In genomic region chr4:101712563-101712962, GRCm38 (mm10) we compare ENCODE assay signal across 23 mouse cellular contexts. TPM values are rescaled to one million over a fixed set of nuclear protein-coding genes. Genes with fewer than 3 reads are reported as not detected.
DNase-seq lines count a peak whose midpoint lies in the region; ATAC-seq lines count a peak whose summit lies in the region.
"Had no signal": no experiment of that assay in that cellular context is flagged by ENCODE, and none has a peak within 500 bp of the region (broad histone marks: within the 10 kb centered on the region; RNA-seq: fewer than 3 reads in every experiment).

No protein-coding gene starts in this region.

- no peak overlapping the region for H3K9ac ChIP-seq in forebrain, embryonic 15.5 days (replicated peaks)
- no peak overlapping the region for H3K9ac ChIP-seq in embryonic facial prominence, embryonic 12.5 days
- H3K9ac ChIP-seq: hindbrain, embryonic 12.5 days; intestine, embryonic 15.5 days; liver, embryonic 15.5 days; lung, embryonic 15.5 days; midbrain, embryonic 12.5 days; neural tube, embryonic 13.5 days had no signal

- no peak overlapping the region for H3K4me3 ChIP-seq in forebrain, embryonic 10.5 days
- H3K4me3 ChIP-seq in forebrain, embryonic 15.5 days, result no peak overlapping the region
- no peak overlapping the region for H3K4me3 ChIP-seq in embryonic facial prominence, embryonic 12.5 days
- no peak overlapping the region for H3K4me3 ChIP-seq in limb, embryonic 10.5 days
- H3K4me3 ChIP-seq: heart, adult 2 months; hindbrain, embryonic 12.5 days; intestine, embryonic 15.5 days; liver, embryonic 15.5 days; lung, embryonic 15.5 days; midbrain, embryonic 12.5 days; neural tube, embryonic 13.5 days had no signal

- peaks cover 13% of the 10 kb centered on the region for H3K4me1 ChIP-seq in forebrain, embryonic 10.5 days
- peaks cover 6% of the 10 kb centered on the region for H3K4me1 ChIP-seq in forebrain, embryonic 15.5 days
- H3K4me1 ChIP-seq in embryonic facial prominence, embryonic 12.5 days, result peaks cover 19% of the 10 kb centered on the region
- H3K4me1 ChIP-seq in limb, embryonic 10.5 days, result peaks cover 37% of the 10 kb centered on the region
- H3K4me1 ChIP-seq: liver, embryonic 15.5 days; midbrain, embryonic 12.5 days had no signal

- no peak for ATAC-seq in forebrain, embryonic 15.5 days (replicated peaks)
- 0 out of 2 replicates have a peak, but pooled peaks have one; percentile 55 for ATAC-seq in embryonic facial prominence, embryonic 12.5 days (ENCODE audit: insufficient number of reproducible peaks, insufficient read depth, low FRiP score, low TSS enrichment)
- ATAC-seq: forebrain, embryonic 16.5 days; hindbrain, postnatal 0 days; intestine, embryonic 15.5 days had no signal

- no peaks in the 10 kb centered on the region for H3K9me3 ChIP-seq in forebrain, embryonic 10.5 days
- H3K9me3 ChIP-seq in forebrain, embryonic 15.5 days, result no peaks in the 10 kb centered on the region
- H3K9me3 ChIP-seq in embryonic facial prominence, embryonic 12.5 days, result no peaks in the 10 kb centered on the region
- no peaks in the 10 kb centered on the region for H3K9me3 ChIP-seq in limb, embryonic 10.5 days (replicated peaks)
- H3K9me3 ChIP-seq: hindbrain, embryonic 12.5 days; intestine, embryonic 15.5 days; liver, embryonic 15.5 days; lung, embryonic 15.5 days; midbrain, embryonic 12.5 days; neural tube, embryonic 13.5 days had no signal

- WGBS in forebrain, embryonic 10.5 days, result 50% methylated on average over 1 of the region's 1 CpGs
- WGBS in forebrain, embryonic 15.5 days, result 28% methylated on average over 1 of the region's 1 CpGs
- WGBS in embryonic facial prominence, embryonic 12.5 days, result 7% methylated on average over 1 of the region's 1 CpGs
- WGBS in limb, embryonic 10.5 days, result 16% methylated on average over 1 of the region's 1 CpGs

- H3K27ac ChIP-seq in forebrain, embryonic 10.5 days, result peak overlapping the region; percentile 65; the same call in 1 of the 2 replicates
- H3K27ac ChIP-seq in forebrain, embryonic 15.5 days (replicated peaks), result no peak overlapping the region
- peak overlapping the region; percentile 37; the same call in 1 of the 2 replicates for H3K27ac ChIP-seq in embryonic facial prominence, embryonic 12.5 days
- H3K27ac ChIP-seq in limb, embryonic 10.5 days, result peak overlapping the region; percentile 82
- H3K27ac ChIP-seq: heart, adult 2 months; hindbrain, embryonic 12.5 days; hindbrain, postnatal 0 days; intestine, embryonic 15.5 days; liver, embryonic 15.5 days; lung, embryonic 15.5 days; midbrain, embryonic 12.5 days; neural tube, embryonic 13.5 days had no signal

- H3K36me3 ChIP-seq in forebrain, embryonic 10.5 days (replicated peaks), result no peaks in the 10 kb centered on the region
- H3K36me3 ChIP-seq in forebrain, embryonic 15.5 days, result no peaks in the 10 kb centered on the region
- no peaks in the 10 kb centered on the region for H3K36me3 ChIP-seq in embryonic facial prominence, embryonic 12.5 days
- no peaks in the 10 kb centered on the region for H3K36me3 ChIP-seq in limb, embryonic 10.5 days
- H3K36me3 ChIP-seq: hindbrain, embryonic 12.5 days; intestine, embryonic 15.5 days; liver, embryonic 15.5 days; lung, embryonic 15.5 days; midbrain, embryonic 12.5 days; neural tube, embryonic 13.5 days had no signal

- H3K4me2 ChIP-seq in forebrain, embryonic 15.5 days (replicated peaks), result no peak overlapping the region
- H3K4me2 ChIP-seq in embryonic facial prominence, embryonic 12.5 days (replicated peaks), result no peak overlapping the region
- H3K4me2 ChIP-seq: hindbrain, embryonic 12.5 days; intestine, embryonic 15.5 days; liver, embryonic 15.5 days; lung, embryonic 15.5 days; midbrain, embryonic 12.5 days; neural tube, embryonic 13.5 days had no signal

- DNase-seq in forebrain, embryonic 10.5 days (ENCODE audit: extremely low spot score, low spot score), result no peak
- DNase-seq in 3T3-L1 (ENCODE audit: low read depth, low spot score), result peak; percentile 3
- no peak for DNase-seq in limb, embryonic 10.5 days (ENCODE audit: low spot score)
- DNase-seq in urinary bladder, postnatal 10 days (ENCODE audit: low spot score), result no peak
- DNase-seq in cerebellum, adult 8-10 months, result no peak
- no peak for DNase-seq in right cerebral cortex, adult 18-20 months
- DNase-seq: adrenal gland, postnatal 36 days; cerebellum, adult 2 months; cerebellum, postnatal 25 days; heart, adult 2 months; heart, postnatal 14 days; kidney, adult 2 months; kidney, postnatal 10 days had no signal

- peaks cover 25% of the 10 kb centered on the region for H3K27me3 ChIP-seq in forebrain, embryonic 10.5 days (ENCODE audit: poor library complexity, severe bottlenecking)
- H3K27me3 ChIP-seq in forebrain, embryonic 15.5 days, result peaks cover 14% of the 10 kb centered on the region
- 0 out of 2 replicates have a peak, but pooled peaks cover 4% of the 10 kb centered on the region for H3K27me3 ChIP-seq in embryonic facial prominence, embryonic 12.5 days
- H3K27me3 ChIP-seq in limb, embryonic 10.5 days (ENCODE audit: low read depth, poor library complexity, severe bottlenecking), result peaks cover 19% of the 10 kb centered on the region
- H3K27me3 ChIP-seq: lung, embryonic 15.5 days had no signal

RNA-seq across cellular contexts. Expression of gene Lepr, which starts 4.6 kb away (rescaled TPM):
- polyA plus RNA-seq in forebrain, embryonic 10.5 days (2016; fragmentation: Nextera tagmentation; extraction: Ambion mirVana), result 0.71 and 0.72 TPM in 2 replicates
- polyA plus RNA-seq in forebrain, embryonic 15.5 days (2015; fragmentation: Nextera tagmentation; extraction: Ambion mirVana), result 2.2 and 2.7 TPM in 2 replicates
- polyA plus RNA-seq in embryonic facial prominence, embryonic 12.5 days (2016; fragmentation: Nextera tagmentation; extraction: Ambion mirVana), result 12.1 and 13.5 TPM in 2 replicates
- polyA plus RNA-seq in limb, embryonic 10.5 days (2016; fragmentation: Nextera tagmentation; extraction: Ambion mirVana), result 1.3 and 3.2 TPM in 2 replicates
